In genomic region chr10:38458975-38459374, GRCm38 (mm10) we compare ENCODE assay signal across 33 mouse cellular contexts.
DNase-seq lines count a peak whose midpoint lies in the region; ATAC-seq lines count a peak whose summit lies in the region.
"Had no signal": no experiment of that assay in that cellular context is flagged by ENCODE, and none has a peak within 500 bp of the region (broad histone marks: within the 10 kb centered on the region; RNA-seq: fewer than 3 reads in every experiment).

No protein-coding gene starts in this region.

- no peaks in the 10 kb centered on the region for H3K27me3 ChIP-seq in embryonic facial prominence, embryonic 13.5 days
- no peaks in the 10 kb centered on the region for H3K27me3 ChIP-seq in limb, embryonic 10.5 days (ENCODE audit: low read depth, poor library complexity, severe bottlenecking)
- no peaks in the 10 kb centered on the region for H3K27me3 ChIP-seq in kidney, embryonic 16.5 days (ENCODE audit: insufficient read depth, low read length)
- H3K27me3 ChIP-seq: heart, embryonic 12.5 days; liver, embryonic 15.5 days; midbrain, embryonic 12.5 days; neural tube, embryonic 12.5 days had no signal

- H3K9ac ChIP-seq in embryonic facial prominence, embryonic 13.5 days = no peak overlapping the region
- no peak overlapping the region for H3K9ac ChIP-seq in kidney, embryonic 16.5 days (replicated peaks; ENCODE audit: low read length)
- H3K9ac ChIP-seq: forebrain, postnatal 0 days; heart, embryonic 12.5 days; hindbrain, embryonic 14.5 days; liver, embryonic 15.5 days; lung, embryonic 14.5 days; midbrain, embryonic 12.5 days; neural tube, embryonic 12.5 days had no signal

- H3K4me3 ChIP-seq in embryonic facial prominence, embryonic 13.5 days = no peak overlapping the region
- H3K4me3 ChIP-seq in limb, embryonic 10.5 days = no peak overlapping the region
- H3K4me3 ChIP-seq in kidney, embryonic 16.5 days (ENCODE audit: low read length) = no peak overlapping the region
- H3K4me3 ChIP-seq: forebrain, embryonic 10.5 days; heart, embryonic 12.5 days; liver, embryonic 15.5 days; midbrain, embryonic 12.5 days; myocyte; neural tube, embryonic 12.5 days had no signal

- H3K27ac ChIP-seq in embryonic facial prominence, embryonic 13.5 days = no peak overlapping the region
- no peak overlapping the region for H3K27ac ChIP-seq in limb, embryonic 10.5 days
- no peak overlapping the region for H3K27ac ChIP-seq in kidney, embryonic 16.5 days (ENCODE audit: low read length)
- H3K27ac ChIP-seq: forebrain, embryonic 10.5 days; hindbrain, embryonic 14.5 days; liver, embryonic 15.5 days; midbrain, embryonic 12.5 days; neural tube, embryonic 12.5 days; stomach, postnatal 0 days had no signal

- ATAC-seq in embryonic facial prominence, embryonic 13.5 days (ENCODE audit: insufficient number of reproducible peaks, insufficient read depth, low FRiP score, low TSS enrichment, low read depth) = peak; percentile 72; the same call in 1 of the 2 replicates
- ATAC-seq in kidney, embryonic 16.5 days (ENCODE audit: low FRiP score, low TSS enrichment) = no peak
- ATAC-seq: forebrain, postnatal 0 days; inflammation-experienced regulatory T-cells, adult 6 months had no signal

- 0 out of 2 replicates have a peak, but pooled peaks cover 2% of the 10 kb centered on the region for H3K9me3 ChIP-seq in embryonic facial prominence, embryonic 13.5 days
- H3K9me3 ChIP-seq in limb, embryonic 10.5 days (replicated peaks) = no peaks in the 10 kb centered on the region
- H3K9me3 ChIP-seq in kidney, embryonic 16.5 days (ENCODE audit: low read length) = no peaks in the 10 kb centered on the region
- H3K9me3 ChIP-seq: forebrain, embryonic 10.5 days; G1E; heart, embryonic 12.5 days; liver, embryonic 15.5 days; midbrain, embryonic 12.5 days; neural tube, embryonic 12.5 days had no signal

- H3K4me1 ChIP-seq in embryonic facial prominence, embryonic 13.5 days = peaks cover 7% of the 10 kb centered on the region
- H3K4me1 ChIP-seq in limb, embryonic 10.5 days = peaks cover 16% of the 10 kb centered on the region; the same call in 1 of the 2 replicates
- no peaks in the 10 kb centered on the region for H3K4me1 ChIP-seq in kidney, embryonic 16.5 days (ENCODE audit: insufficient read depth, low read length)
- H3K4me1 ChIP-seq: forebrain, embryonic 10.5 days; heart, embryonic 12.5 days; liver, embryonic 15.5 days; midbrain, embryonic 12.5 days; neural tube, embryonic 12.5 days had no signal

- 15% methylated on average over 3 of the region's 3 CpGs for WGBS in embryonic facial prominence, embryonic 13.5 days
- 38% methylated on average over 3 of the region's 3 CpGs for WGBS in limb, embryonic 10.5 days
- WGBS in kidney, embryonic 16.5 days = 63% methylated on average over 3 of the region's 3 CpGs

- peak; percentile 59 for DNase-seq in heart, adult 11 months
- no peak for DNase-seq in heart, adult 8-10 months (ENCODE audit: low spot score)
- peak; percentile 43 for DNase-seq in limb, embryonic 10.5 days (ENCODE audit: low spot score)
- no peak for DNase-seq in adrenal gland, adult 8-10 months
- DNase-seq in kidney, postnatal 4 days = no peak
- DNase-seq: adrenal gland, postnatal 36 days; cerebellum, adult 18-20 months; cerebellum, postnatal 10 days; forebrain, postnatal 0 days; gastrocnemius, postnatal 25 days; heart, adult 18-20 months; heart, postnatal 4 days; kidney, adult 11 months; kidney, postnatal 25 days; layer of hippocampus, postnatal 36 days; left cerebral cortex, postnatal 4 days; lung, embryonic 14.5 days; lung, postnatal 14 days; right cerebral cortex, adult 18-20 months; thymus, adult 18-20 months; thymus, postnatal 25 days had no signal

- no peak overlapping the region for H3K4me2 ChIP-seq in embryonic facial prominence, embryonic 13.5 days
- H3K4me2 ChIP-seq in kidney, embryonic 16.5 days (replicated peaks; ENCODE audit: low read depth, low read length) = no peak overlapping the region
- H3K4me2 ChIP-seq: heart, embryonic 12.5 days; hindbrain, embryonic 14.5 days; liver, embryonic 15.5 days; lung, embryonic 14.5 days; midbrain, embryonic 12.5 days; neural tube, embryonic 12.5 days had no signal

- H3K36me3 ChIP-seq in embryonic facial prominence, embryonic 13.5 days = no peaks in the 10 kb centered on the region
- no peaks in the 10 kb centered on the region for H3K36me3 ChIP-seq in limb, embryonic 10.5 days
- H3K36me3 ChIP-seq in kidney, embryonic 16.5 days (ENCODE audit: insufficient read depth, low read length) = no peaks in the 10 kb centered on the region
- H3K36me3 ChIP-seq: forebrain, embryonic 10.5 days; G1E; heart, embryonic 12.5 days; liver, embryonic 15.5 days; midbrain, embryonic 12.5 days; neural tube, embryonic 12.5 days had no signal

Comparison
In these comparisons a context has a peak if more than half of its experiments do, and no peak if none do; other contexts are left out.
1. DNase-seq: peak in heart, adult 11 months (single experiment) and limb, embryonic 10.5 days (single experiment); none in heart, adult 8-10 months (single experiment), adrenal gland, adult 8-10 months (single experiment) and kidney, postnatal 4 days (0 of 2).